Mouse (Mus musculus) G1E (cell line): ENCODE data around the gene Atf7ip2.
"Not testable (repeated sequence)": the region's sequence is repeated elsewhere in the genome, so short reads cannot be mapped to it uniquely, and the experiment has no call there.

ENCODE experiments used
- CTCF ChIP-seq: IDR thresholded peaks from 2 replicates; pipeline ENCODE4 v1.5.1; 2012; ENCODE audit warnings: low read depth, low read length, inconsistent platforms, mixed read lengths
- GATA1 ChIP-seq: IDR thresholded peaks from 2 replicates; pipeline ENCODE4 v1.6.1; 2012; ENCODE audit warnings: borderline replicate concordance, low read length, inconsistent platforms, mixed read lengths
- POLR2AphosphoS5 ChIP-seq: IDR thresholded peaks from 2 replicates; pipeline ENCODE4 v1.6.1; 2012; ENCODE audit warnings: low read depth, low read length, inconsistent platforms; ENCODE audit not compliant: insufficient replicate concordance

- not testable (repeated sequence) for TF ChIP-seq CTCF, GATA1, POLR2AphosphoS5
Measured at GRCm38 (mm10) chr16:10217020-10217419, 24.5 kb downstream of the Atf7ip2 start.
